Mouse (Mus musculus) liver, embryonic 13.5 days (tissue): Measurements from ENCODE around the gene Gm10720. TPM values are rescaled to one million over a fixed set of nuclear protein-coding genes. Genes with fewer than 3 reads are reported as not detected.
"Not testable (repeated sequence)": the region's sequence is repeated elsewhere in the genome, so short reads cannot be mapped to it uniquely, and the experiment has no call there.

ENCODE experiments used
- ATAC-seq: fragments of 200-750 bp; cut with Nextera tagmentation; 2 replicates; pipeline ENCODE4 v1.8.0; 2017; ENCODE audit warnings: low read depth, mild to moderate bottlenecking, moderate number of reproducible peaks, moderate library complexity
- DNase-seq: peaks from one replicate; pipeline ENCODE4 v3.0.0; 2022
- H3K27ac ChIP-seq: fragments of 300-500 bp; sonication (generic); 2 replicates; pipeline ENCODE4 v1.5.1; 2015; ENCODE audit warnings: moderate library complexity, mild to moderate bottlenecking, inconsistent platforms
- H3K27me3 ChIP-seq: fragments of 300-500 bp; sonication (generic); 2 replicates; pipeline ENCODE4 v1.6.1; 2015; ENCODE audit warnings: mild to moderate bottlenecking, inconsistent platforms
- H3K36me3 ChIP-seq: fragments of 300-500 bp; sonication (generic); 2 replicates; pipeline ENCODE4 v1.6.1; 2015; ENCODE audit warnings: mild to moderate bottlenecking, inconsistent platforms
- H3K4me1 ChIP-seq: fragments of 300-500 bp; sonication (generic); replicated peaks from 2 replicates; pipeline ENCODE4 v1.6.1; 2015; ENCODE audit warnings: inconsistent platforms
- H3K4me2 ChIP-seq: fragments of 300-500 bp; sonication (generic); 2 replicates; pipeline ENCODE4 v1.6.1; 2015; ENCODE audit warnings: inconsistent platforms, mild to moderate bottlenecking, moderate library complexity
- H3K4me3 ChIP-seq: fragments of 300-500 bp; sonication (generic); replicated peaks from 2 replicates; pipeline ENCODE4 v1.5.1; 2015; ENCODE audit warnings: mild to moderate bottlenecking, inconsistent platforms
- H3K9ac ChIP-seq: fragments of 300-500 bp; sonication (generic); 2 replicates; pipeline ENCODE4 v1.6.1; 2015; ENCODE audit warnings: mild to moderate bottlenecking, inconsistent platforms
- H3K9me3 ChIP-seq: fragments of 300-500 bp; sonication (generic); replicated peaks from 2 replicates; pipeline ENCODE4 v1.6.1; 2016; ENCODE audit warnings: inconsistent platforms
- WGBS: fragments of 180-500 bp; shearing (Covaris S2); methylation state at CpG from one replicate; pipeline ENCODE4 v1.1.7; 2015; ENCODE audit not compliant: insufficient replicate concordance; 5-methylcytosine and 5-hydroxymethylcytosine counted together
- polyA plus RNA-seq: library from polyadenylated mRNA; unstranded; fragments of >200 nt; fragmentation: Nextera tagmentation; extraction: Ambion mirVana; gene quantifications from 2 replicates; pipeline ENCODE4 v1.2.1, GENCODE M21; 2015

Gene Gm10720
- not detected in 2 replicates for polyA plus RNA-seq

DNA sequence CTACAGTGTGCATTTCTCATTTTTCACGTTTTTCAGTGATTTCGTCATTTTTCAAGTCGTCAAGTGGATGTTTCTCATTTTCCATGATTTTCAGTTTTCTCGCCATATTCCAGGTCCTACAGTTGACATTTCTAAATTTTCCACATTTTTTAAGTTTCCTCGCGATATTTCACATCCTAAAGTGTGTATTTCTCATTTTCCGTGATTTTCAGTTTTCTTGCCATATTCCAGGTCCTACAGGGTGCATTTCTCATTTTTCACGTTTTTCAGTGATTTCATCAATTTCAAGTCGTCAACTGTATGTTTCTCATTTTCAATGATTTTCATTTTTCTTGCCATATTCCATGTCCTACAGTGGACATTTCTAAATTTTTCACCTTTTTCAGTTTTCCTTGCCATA, at the start of gene Gm10720:
Gene Gm10720 (plus strand): TSS at position 301 of the 400 bp plus-strand sequence.
- not testable (repeated sequence) for H3K4me2 ChIP-seq, H3K4me1 ChIP-seq, H3K4me3 ChIP-seq, H3K36me3 ChIP-seq, DNase-seq, H3K9me3 ChIP-seq, H3K27ac ChIP-seq, H3K9ac ChIP-seq, ATAC-seq, H3K27me3 ChIP-seq
- WGBS: 63% methylated on average over 5 of the region's 9 CpGs

DNA sequence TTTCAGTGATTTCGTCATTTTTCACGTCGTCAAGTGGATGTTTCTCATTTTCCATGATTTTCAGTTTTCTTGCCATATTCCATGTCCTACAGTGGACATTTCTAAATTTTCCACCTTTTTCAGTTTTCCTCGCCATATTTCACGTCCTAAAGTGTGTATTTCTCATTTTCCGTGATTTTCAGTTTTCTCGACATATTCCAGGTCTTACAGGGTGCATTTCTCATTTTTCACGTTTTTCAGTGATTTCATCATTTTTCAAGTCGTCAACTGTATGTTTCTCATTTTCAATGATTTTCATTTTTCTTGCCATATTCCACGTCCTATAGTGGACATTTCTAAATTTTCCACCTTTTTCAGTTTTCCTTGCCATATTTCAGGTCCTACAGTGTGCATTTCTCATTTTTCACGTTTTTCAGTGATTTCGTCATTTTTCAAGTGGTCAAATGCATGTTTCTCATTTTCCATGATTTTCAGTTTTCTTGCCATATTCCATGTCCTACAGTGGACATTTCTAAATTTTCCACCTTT, 14.9 kb upstream of the Gm10720 start, which contains the start of gene Gm10722:
Gene Gm10722 (plus strand): TSS at position 478 of the 528 bp plus-strand sequence.
- not testable (repeated sequence) for H3K4me3 ChIP-seq, H3K36me3 ChIP-seq, H3K4me1 ChIP-seq, H3K9ac ChIP-seq, H3K4me2 ChIP-seq, H3K27me3 ChIP-seq, H3K27ac ChIP-seq, H3K9me3 ChIP-seq, ATAC-seq
- peak; percentile 30 for DNase-seq
- 64% methylated on average over 12 of the region's 12 CpGs for WGBS

DNA sequence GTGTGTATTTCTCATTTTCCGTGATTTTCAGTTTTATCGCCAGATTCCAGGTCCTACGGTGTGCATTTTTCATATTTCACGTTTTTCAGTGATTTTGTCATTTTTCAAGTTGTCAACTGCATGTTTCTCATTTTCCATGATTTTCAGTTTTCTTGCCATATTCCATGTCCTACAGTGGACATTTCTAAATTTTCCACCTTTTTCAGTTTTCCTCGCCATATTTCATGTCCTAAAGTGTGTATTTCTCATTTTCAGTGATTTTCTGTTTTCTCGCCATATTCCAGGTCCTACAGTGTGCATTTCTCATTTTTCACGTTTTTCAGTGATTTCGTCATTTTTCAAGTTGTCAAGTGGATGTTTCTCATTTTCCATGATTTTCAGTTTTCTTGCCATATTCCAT, 14.4 kb upstream of the Gm10720 start:
- not testable (repeated sequence) for H3K27me3 ChIP-seq, H3K9ac ChIP-seq, H3K4me3 ChIP-seq, H3K36me3 ChIP-seq, H3K4me1 ChIP-seq, H3K27ac ChIP-seq, ATAC-seq, H3K4me2 ChIP-seq, H3K9me3 ChIP-seq
- DNase-seq: peak; percentile 47
- 55% methylated on average over 8 of the region's 8 CpGs for WGBS

DNA sequence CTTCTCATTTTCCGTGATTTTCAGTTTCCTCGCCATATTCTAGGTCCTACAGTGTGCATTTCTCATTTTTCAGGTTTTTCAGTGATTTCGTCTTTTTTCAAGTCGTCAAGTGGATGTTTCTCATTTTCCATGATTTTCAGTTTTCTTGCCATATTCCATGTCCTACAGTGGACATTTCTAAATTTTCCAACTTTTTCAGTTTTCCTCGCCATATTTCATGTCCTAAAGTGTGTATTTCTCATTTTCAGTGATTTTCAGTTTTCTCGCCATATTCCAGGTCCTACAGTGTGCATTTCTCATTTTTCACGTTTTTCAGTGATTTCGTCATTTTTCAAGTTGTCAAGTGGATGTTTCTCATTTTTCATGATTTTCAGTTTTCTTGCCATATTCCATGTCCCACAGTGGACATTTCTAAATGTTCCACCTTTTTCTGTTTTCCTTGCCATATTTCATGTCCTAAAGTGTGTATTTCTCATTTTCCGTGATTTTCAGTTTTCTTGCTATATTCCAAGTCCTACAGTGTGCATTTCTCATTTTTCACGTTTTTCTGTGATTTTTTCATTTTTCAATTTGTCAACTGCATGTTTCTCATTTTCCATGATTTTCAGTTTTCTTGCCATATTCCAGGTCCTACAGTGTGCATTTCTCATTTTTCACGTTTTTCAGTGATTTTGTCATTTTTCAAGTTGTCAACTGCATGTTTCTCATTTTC, 13.3 kb upstream of the Gm10720 start:
- H3K27me3 ChIP-seq, H3K36me3 ChIP-seq, H3K9me3 ChIP-seq, H3K4me2 ChIP-seq, H3K9ac ChIP-seq, H3K27ac ChIP-seq, H3K4me3 ChIP-seq, H3K4me1 ChIP-seq: not testable (repeated sequence)
- peak; percentile 98 for DNase-seq
- ATAC-seq: peak; percentile 75
- WGBS: 55% methylated on average over 9 of the region's 11 CpGs

DNA sequence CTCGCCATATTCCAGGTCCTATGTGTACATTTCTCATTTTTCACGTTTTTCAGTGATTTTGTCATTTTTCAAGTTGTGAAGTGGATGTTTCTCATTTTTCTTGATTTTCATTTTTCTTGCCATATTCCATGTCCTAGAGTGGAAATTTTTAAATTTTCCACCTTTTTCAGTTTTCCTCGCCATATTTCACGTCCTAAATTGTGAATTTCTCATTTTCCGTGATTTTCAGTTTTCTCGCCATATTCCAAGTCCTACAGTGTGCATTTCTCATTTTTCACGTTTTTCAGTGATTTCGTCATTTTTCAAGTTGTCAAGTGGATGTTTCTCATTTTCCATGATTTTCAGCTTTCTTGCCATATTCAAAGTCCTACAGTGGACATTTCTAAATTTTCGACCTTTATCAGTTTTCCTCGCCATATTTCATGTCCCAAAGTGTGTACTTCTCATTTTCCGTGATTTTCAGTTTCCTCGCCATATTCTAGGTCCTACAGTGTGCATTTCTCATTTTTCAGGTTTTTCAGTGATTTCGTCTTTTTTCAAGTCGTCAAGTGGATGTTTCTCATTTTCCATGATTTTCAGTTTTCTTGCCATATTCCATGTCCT, 12.6 kb upstream of the Gm10720 start, which contains the start of gene Gm11168:
Gene Gm11168 (plus strand): TSS at position 553 of the 603 bp plus-strand sequence.
- H3K9ac ChIP-seq, H3K4me2 ChIP-seq, H3K36me3 ChIP-seq, H3K27me3 ChIP-seq, H3K27ac ChIP-seq, H3K9me3 ChIP-seq, ATAC-seq, H3K4me3 ChIP-seq, DNase-seq, H3K4me1 ChIP-seq: not testable (repeated sequence)
- 61% methylated on average over 6 of the region's 14 CpGs for WGBS

DNA sequence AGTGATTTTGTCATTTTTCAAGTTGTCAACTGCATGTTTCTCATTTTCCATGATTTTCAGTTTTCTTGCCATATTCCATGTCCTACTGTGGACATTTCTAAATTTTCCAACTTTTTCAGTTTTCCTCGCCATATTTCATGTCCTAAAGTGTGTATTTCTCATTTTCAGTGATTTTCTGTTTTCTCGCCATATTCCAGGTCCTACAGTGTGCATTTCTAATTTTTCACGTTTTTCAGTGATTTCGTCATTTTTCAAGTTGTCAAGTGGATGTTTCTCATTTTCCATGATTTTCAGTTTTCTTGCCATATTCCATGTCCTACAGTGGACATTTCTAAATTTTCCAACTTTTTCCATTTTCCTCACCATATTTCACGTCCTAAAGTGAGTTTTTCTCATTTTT, 9.3 kb upstream of the Gm10720 start:
- not testable (repeated sequence) for H3K9ac ChIP-seq, H3K9me3 ChIP-seq, H3K27ac ChIP-seq, ATAC-seq, H3K4me1 ChIP-seq, H3K4me3 ChIP-seq, H3K36me3 ChIP-seq, DNase-seq, H3K4me2 ChIP-seq, H3K27me3 ChIP-seq
- 70% methylated on average over 1 of the region's 5 CpGs for WGBS

DNA sequence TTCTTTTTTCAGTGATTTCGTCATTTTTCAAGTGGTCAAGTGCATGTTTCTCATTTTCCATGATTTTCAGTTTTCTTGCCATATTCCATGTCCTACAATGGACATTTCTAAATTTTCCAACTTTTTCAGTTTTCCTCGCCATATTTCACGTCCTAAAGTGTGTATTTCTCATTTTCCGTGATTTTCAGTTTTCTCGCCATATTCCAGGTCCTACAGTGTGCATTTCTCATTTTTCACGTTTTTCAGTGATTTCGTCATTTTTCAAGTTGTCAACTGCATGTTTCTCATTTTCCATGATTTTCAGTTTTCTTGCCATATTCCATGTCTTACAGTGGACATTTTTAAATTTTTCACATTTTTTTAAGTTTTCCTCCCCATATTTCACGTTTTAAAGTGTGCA, 8.8 kb upstream of the Gm10720 start:
- H3K36me3 ChIP-seq, H3K27me3 ChIP-seq, H3K9ac ChIP-seq, H3K4me3 ChIP-seq, H3K4me1 ChIP-seq, H3K4me2 ChIP-seq, H3K27ac ChIP-seq, H3K9me3 ChIP-seq: not testable (repeated sequence)
- peak; percentile 57; the same call in 1 of the 2 replicates for ATAC-seq
- DNase-seq: peak; percentile 96
- 62% methylated on average over 8 of the region's 8 CpGs for WGBS

DNA sequence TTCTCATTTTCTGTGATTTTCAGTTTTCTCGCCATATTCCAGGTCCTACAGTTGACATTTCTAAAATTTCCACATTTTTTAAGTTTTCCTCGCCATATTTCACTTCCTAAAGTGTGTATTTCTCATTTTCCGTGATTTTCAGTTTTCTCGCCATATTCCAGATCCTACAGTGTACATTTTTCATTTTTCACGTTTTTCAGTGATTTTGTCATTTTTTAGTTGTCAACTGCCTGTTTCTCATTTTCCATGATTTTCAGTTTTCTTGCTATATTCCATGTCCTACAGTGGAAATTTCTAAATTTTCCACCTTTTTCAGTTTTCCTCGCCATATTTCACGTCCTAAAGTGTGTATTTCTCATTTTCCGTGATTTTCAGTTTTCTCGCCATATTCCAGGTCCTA, 8.2 kb upstream of the Gm10720 start:
- H3K4me3 ChIP-seq, H3K9ac ChIP-seq, H3K27ac ChIP-seq, H3K4me1 ChIP-seq, H3K9me3 ChIP-seq, DNase-seq, H3K4me2 ChIP-seq, H3K27me3 ChIP-seq, H3K36me3 ChIP-seq: not testable (repeated sequence)
- 62% methylated on average over 8 of the region's 9 CpGs for WGBS
- peak; percentile 25 for ATAC-seq

DNA sequence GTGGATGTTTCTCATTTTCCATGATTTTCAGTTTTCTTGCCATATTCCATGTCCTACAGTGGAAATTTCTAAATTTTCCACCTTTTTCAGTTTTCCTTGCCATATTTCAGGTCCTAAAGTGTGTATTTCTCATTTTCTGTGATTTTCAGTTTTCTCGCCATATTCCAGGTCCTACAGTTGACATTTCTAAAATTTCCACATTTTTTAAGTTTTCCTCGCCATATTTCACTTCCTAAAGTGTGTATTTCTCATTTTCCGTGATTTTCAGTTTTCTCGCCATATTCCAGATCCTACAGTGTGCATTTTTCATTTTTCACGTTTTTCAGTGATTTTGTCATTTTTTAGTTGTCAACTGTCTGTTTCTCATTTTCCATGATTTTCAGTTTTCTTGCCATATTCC, 6.1 kb upstream of the Gm10720 start:
- H3K9ac ChIP-seq, H3K9me3 ChIP-seq, H3K36me3 ChIP-seq, DNase-seq, H3K27me3 ChIP-seq, H3K4me1 ChIP-seq, H3K4me2 ChIP-seq, H3K4me3 ChIP-seq, H3K27ac ChIP-seq: not testable (repeated sequence)
- WGBS: no CpG with 5 or more reads among the region's 5 CpGs
- ATAC-seq: 0 out of 2 replicates have a peak, but pooled peaks have one; percentile 35

DNA sequence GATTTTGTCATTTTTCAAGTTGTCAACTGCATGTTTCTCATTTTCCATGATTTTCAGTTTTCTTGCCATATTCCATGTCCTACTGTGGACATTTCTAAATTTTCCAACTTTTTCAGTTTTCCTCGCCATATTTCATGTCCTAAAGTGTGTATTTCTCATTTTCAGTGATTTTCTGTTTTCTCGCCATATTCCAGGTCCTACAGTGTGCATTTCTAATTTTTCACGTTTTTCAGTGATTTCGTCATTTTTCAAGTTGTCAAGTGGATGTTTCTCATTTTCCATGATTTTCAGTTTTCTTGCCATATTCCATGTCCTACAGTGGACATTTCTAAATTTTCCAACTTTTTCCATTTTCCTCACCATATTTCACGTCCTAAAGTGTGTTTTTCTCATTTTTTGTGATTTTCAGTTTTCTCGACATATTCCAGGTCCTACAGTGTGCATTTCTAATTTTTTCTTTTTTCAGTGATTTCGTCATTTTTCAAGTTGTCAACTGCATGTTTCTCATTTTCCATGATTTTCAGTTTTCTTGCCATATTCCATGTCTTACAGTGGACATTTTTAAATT, 3.3 kb upstream of the Gm10720 start:
- not testable (repeated sequence) for H3K9me3 ChIP-seq, H3K27me3 ChIP-seq, H3K4me3 ChIP-seq, H3K9ac ChIP-seq, H3K4me1 ChIP-seq, H3K27ac ChIP-seq, H3K4me2 ChIP-seq, ATAC-seq, H3K36me3 ChIP-seq, DNase-seq
- 78% methylated on average over 3 of the region's 7 CpGs for WGBS

DNA sequence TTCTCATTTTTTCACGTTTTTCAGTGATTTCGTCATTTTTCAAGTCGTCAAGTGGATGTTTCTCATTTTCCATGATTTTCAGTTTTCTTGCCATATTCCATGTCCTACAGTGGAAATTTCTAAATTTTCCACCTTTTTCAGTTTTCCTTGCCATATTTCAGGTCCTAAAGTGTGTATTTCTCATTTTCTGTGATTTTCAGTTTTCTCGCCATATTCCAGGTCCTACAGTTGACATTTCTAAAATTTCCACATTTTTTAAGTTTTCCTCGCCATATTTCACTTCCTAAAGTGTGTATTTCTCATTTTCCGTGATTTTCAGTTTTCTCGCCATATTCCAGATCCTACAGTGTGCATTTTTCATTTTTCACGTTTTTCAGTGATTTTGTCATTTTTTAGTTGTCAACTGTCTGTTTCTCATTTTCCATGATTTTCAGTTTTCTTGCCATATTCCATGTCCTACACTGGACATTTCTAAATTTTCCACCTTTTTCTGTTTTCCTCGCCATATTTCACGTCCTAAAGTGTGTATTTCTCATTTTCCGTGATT, 2.6 kb upstream of the Gm10720 start, which contains the start of gene Gm10721:
Gene Gm10721 (plus strand): TSS at position 408 of the 547 bp plus-strand sequence.
- H3K36me3 ChIP-seq, H3K4me3 ChIP-seq, H3K4me2 ChIP-seq, H3K27ac ChIP-seq, H3K9me3 ChIP-seq, DNase-seq, H3K9ac ChIP-seq, H3K4me1 ChIP-seq, H3K27me3 ChIP-seq: not testable (repeated sequence)
- WGBS: no CpG with 5 or more reads among the region's 11 CpGs
- ATAC-seq: peak; percentile 57; the same call in 1 of the 2 replicates
